Mouse (Mus musculus) gastrocnemius, adult 2 months (tissue): ENCODE data around the gene Lnx2. TPM values are rescaled to one million over a fixed set of nuclear protein-coding genes. Genes with fewer than 3 reads are reported as not detected.

Experiments
- DNase-seq: peaks from one replicate; pipeline ENCODE4 v3.0.0; 2022
- H3K27ac ChIP-seq: fragments of 200-600 bp; 2 replicates; pipeline ENCODE4 v1.8.1; 2022; ENCODE audit warnings: mild to moderate bottlenecking
- H3K4me3 ChIP-seq: fragments of 200-600 bp; 2 replicates; pipeline ENCODE4 v1.8.1; 2022; ENCODE audit warnings: mild to moderate bottlenecking, moderate library complexity
- CTCF ChIP-seq: fragments of 200-600 bp; IDR thresholded peaks from 2 replicates; pipeline ENCODE4 v1.8.1; 2022; ENCODE audit warnings: antibody characterized with exemption, mild to moderate bottlenecking, moderate library complexity
- intact Hi-C: fragments of 180-260 bp; cut with DNase I; formaldehyde crosslinking; loops from one replicate; pipeline ENCODE4 v1.15.1; 2025
- total RNA-seq, 2 experiments: library from RNA; stranded (reverse); gene quantifications; 2 replicates each; pipeline ENCODE4 v1.2.3; 2021

Gene Lnx2
- total RNA-seq, 2 experiments from 2014 or later, result 3.3 to 3.4 TPM

DNA sequence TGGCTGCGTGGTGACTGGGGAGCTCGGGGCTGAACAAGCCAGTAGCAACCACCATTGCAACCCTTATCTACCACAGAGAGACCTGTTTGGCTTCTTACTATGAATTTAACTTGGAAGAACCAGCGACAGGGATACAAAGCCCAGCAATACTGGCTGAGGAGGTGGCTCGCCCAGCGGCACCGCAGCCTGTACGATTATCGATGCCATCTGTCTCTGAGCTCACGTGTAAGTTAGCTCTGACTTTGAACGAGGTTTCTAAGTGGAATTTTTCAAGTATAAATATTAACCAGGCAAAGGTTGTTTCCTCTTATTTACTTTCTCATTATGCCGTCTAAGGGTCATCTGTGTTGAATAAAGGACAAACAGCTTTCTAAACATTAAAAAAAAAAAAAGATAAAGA lies 58.9 kb downstream of the Lnx2 start:
- no peak for TF ChIP-seq CTCF
- no peak overlapping the region for H3K4me3 ChIP-seq
- intact Hi-C loops, result no loop called here
- H3K27ac ChIP-seq, result no peak overlapping the region
- no peak for DNase-seq

DNA sequence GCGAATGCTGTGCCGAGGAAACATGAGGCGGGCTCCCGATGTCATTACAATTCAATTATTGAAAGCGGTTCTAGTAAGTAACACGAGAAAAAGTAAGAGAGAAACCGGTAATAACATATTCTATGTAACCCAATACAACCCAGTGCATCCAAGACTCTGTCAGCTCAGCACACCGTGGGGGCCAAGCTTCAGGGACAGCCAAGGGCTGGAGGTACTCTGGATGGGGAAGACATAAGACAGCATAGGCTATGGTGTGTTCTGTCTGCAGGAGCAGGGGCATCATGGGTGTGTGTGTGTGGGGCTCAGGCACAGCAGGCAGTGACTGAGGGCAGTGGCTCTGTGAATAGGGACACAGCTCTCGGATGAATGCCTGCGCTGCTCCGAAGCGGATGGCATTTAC lies 59.8 kb downstream of the Lnx2 start:
- Histone ChIP-seq H3K27ac (no peak overlapping the region), H3K4me3 (peak overlapping the region; percentile 15; the same call in 1 of the 2 replicates)
- intact Hi-C loops, result no loop called here
- TF ChIP-seq CTCF, result no peak
- DNase-seq, result no peak

GRCm38 (mm10) chr5:147015191-147015590 lies 61.2 kb downstream of the Lnx2 start:
- no peak for DNase-seq
- Histone ChIP-seq H3K27ac (no peak overlapping the region), H3K4me3 (no peak overlapping the region)
- TF ChIP-seq CTCF, result no peak
- intact Hi-C loops, result no loop called here

DNA sequence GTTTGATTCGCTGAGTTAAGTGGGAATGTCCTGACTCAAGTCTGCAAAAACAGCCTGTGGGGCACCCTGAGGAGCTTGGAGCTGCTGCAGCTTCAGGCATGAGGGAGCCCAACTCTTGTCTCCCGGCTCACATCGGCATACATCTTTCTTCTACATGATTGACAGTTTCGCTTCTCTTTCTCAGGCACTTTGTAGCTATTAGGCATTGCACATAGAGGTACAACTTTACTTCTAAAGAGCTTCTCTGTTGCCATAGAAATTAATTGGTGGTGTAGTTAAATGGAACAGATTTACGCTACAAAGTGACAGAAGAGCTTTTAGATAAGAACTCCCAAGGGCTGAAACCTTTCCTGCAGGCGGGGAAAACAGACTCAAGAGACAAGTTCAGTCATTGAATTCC lies 62.5 kb downstream of the Lnx2 start:
- no peak for TF ChIP-seq CTCF
- no peak for DNase-seq
- H3K4me3 ChIP-seq, result no peak overlapping the region
- intact Hi-C loops, result no loop called here
- no peak overlapping the region for H3K27ac ChIP-seq

DNA sequence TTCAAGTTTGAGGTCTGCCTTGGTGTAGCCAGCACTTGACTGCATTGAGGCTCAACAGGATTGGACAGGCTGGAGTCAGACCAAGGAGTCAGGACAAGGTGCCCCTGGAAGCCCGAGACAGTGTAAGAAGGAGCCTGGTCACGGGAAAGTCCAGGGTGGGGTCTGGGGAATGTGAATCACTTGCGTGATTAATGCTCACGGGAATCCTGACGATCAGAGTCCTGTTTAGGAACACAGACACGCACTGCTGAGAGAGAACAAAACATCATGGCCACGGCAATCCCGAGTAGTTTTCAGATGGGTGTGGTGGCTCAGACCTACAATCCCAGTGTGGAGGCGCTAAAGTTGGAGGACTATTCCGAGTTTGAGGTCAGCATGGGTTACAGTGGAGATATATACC lies 65.1 kb downstream of the Lnx2 start:
- DNase-seq, result no peak
- intact Hi-C loops, result no loop called here
- H3K27ac ChIP-seq, result no peak overlapping the region
- H3K4me3 ChIP-seq, result no peak overlapping the region
- TF ChIP-seq CTCF, result no peak

- intact Hi-C loops, result no loop called here
- peak; percentile 17; the same call in 1 of the 2 replicates for TF ChIP-seq CTCF
- H3K27ac ChIP-seq, result no peak overlapping the region
- no peak overlapping the region for H3K4me3 ChIP-seq
- DNase-seq, result no peak
Observed at GRCm38 (mm10) chr5:147003303-147003702, 73.1 kb downstream of the Lnx2 start.

DNA sequence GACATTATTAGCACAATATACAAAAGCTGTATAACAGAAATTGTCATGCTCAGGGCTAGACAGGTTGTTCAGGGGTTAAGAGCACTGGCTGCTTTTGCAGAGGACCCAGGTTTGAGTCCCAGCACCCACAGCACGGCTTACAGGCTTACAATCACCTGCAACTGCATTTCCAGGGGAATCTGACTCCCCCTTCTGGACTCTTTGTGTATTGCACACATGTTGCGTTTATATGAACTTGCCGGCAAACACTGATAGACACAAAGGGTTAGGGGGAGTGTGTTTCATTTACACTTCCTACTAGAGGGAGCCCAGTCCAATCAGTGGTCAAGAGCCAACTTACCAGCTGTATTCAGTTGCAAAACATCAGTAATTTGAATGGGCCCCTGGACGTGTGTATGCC lies 75.1 kb downstream of the Lnx2 start:
- H3K4me3 ChIP-seq, result no peak overlapping the region
- no peak overlapping the region for H3K27ac ChIP-seq
- peak; percentile 11; the same call in 1 of the 2 replicates for TF ChIP-seq CTCF
- no peak for DNase-seq
- intact Hi-C loops, result no loop called here

- intact Hi-C loops, result no loop called here
- Histone ChIP-seq H3K27ac (no peak overlapping the region), H3K4me3 (no peak overlapping the region)
- TF ChIP-seq CTCF, result peak; percentile 36; the same call in 1 of the 2 replicates
- no peak for DNase-seq
Observed at GRCm38 (mm10) chr5:146998802-146999201, 77.6 kb downstream of the Lnx2 start.

DNA sequence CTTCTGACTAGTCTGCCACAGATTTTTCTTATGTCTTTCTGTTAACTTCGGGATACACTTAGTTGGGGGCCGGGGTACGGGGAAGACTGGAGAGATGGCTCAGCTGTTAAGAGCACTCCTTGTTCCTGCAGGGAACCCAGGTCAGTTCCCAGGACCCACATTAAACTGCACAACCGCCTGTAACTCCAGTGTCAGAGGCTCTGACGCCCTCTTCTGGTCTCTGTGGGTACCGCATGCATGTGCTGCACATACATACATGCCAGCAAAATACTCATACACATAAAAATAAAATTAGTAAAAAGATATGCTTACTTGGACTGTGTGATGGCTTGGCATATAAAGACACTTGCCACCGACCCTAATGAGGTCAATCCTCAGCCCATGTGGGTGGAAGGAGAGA lies 79.6 kb downstream of the Lnx2 start:
- no peak for TF ChIP-seq CTCF
- no peak overlapping the region for H3K27ac ChIP-seq
- no peak overlapping the region for H3K4me3 ChIP-seq
- intact Hi-C loops, result no loop called here
- DNase-seq, result no peak

GRCm38 (mm10) chr5:146994973-146995372 lies 81.4 kb downstream of the Lnx2 start:
- intact Hi-C loops, result no loop called here
- DNase-seq, result no peak
- H3K27ac ChIP-seq, result no peak overlapping the region
- H3K4me3 ChIP-seq, result no peak overlapping the region
- TF ChIP-seq CTCF, result no peak

DNA sequence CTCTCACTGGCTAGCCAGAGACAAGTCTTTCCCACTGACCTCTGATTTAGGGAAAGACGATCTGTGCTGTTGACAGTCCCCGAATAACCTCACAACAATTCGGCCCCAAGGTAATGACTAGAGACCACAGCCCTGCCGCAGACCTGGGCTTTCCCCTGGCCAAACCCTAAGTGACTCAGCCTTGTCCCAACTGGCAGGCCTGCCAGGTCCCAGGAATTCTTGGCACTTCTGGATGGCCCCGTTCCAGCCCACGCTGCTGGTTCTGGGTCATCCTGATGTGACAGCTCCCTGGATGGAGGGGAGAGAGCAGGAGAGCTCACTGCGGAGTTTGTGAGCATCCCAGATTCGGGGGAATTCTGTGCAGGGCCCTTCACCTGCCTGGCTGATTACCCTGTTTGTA lies 82.9 kb downstream of the Lnx2 start:
- H3K4me3 ChIP-seq, result peak overlapping the region; percentile 13
- peak overlapping the region; percentile 38; the same call in 1 of the 2 replicates for H3K27ac ChIP-seq
- intact Hi-C loops, result no loop called here
- DNase-seq, result peak; percentile 75
- TF ChIP-seq CTCF, result no peak

DNA sequence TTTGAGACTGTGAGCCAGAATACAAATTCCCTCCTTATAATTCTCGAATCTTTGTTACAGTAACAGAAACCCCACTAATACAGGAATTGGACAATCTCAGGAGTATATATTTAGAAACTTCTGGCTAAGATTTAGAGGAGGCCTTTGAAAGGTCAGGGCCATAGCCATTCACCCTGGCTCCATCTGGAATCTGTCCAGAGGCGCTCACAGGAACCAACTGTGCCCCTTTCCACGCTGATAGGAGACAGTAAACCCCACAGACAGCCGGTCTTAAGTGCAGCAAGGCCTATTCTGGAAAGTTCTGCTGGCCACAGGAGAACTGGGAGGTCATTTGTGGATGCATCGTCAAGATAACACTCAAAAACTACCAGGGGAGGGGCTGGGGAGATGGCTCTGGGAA lies 87.3 kb downstream of the Lnx2 start:
- no peak for TF ChIP-seq CTCF
- Histone ChIP-seq H3K27ac (no peak overlapping the region), H3K4me3 (no peak overlapping the region)
- intact Hi-C loops, result no loop called here
- no peak for DNase-seq

DNA sequence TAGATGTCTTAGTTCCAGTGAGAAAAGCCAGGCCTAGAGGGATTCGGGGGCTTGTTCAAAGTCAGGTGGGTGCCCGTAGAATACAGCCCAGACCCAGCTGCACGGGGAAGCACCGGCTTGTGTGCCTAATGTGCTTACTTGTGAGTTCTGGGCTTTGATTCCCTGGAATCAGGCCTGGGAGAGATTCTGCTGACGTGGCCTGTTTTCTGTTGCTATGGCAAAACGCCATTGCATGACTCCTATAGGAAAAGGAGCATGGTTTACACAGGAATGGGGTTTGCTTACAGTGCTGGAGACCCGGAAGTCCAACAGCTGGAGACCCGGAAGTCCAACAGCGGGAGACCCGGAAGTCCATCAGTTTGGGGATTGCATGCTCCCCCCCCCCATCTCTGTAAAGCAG lies 88.8 kb downstream of the Lnx2 start:
- no peak for DNase-seq
- H3K27ac ChIP-seq, result no peak overlapping the region
- intact Hi-C loops, result no loop called here
- TF ChIP-seq CTCF, result no peak
- no peak overlapping the region for H3K4me3 ChIP-seq

DNA sequence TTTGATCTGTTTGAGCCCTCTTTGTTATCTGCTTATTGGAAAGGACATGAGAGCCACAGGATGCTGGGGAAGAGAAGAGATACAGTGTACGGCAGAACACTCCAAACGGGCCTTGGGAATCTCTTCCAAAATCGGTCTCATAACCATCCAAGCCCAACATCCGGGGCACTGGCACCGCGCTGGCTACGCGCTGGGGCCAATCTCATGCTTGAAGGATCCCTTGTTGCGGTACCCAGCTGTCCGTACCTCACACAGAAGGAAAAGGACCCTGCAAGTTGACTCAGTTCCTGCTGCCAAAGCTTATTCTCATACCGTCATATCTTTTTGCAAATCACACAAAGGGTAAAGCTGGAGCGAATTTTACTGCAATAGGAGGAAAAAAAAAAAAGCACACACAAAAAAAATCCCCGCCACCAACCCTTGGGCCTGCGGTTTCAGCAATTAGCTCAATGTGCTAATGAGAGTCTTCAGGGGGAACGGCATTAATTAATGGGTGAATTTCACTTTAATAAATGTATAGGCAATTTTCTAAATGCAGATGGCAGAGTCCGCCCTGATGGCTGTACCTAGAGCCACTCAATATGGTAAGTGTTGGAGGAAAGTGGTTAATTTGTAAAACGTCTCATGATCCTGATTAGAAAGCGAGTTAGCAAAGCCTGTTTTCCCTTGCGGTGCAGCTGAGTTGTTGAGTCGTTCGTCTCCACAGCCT lies 90.5 kb downstream of the Lnx2 start:
- Histone ChIP-seq H3K27ac (no peak overlapping the region), H3K4me3 (no peak overlapping the region)
- intact Hi-C loops, result no loop called here
- no peak for DNase-seq
- no peak for TF ChIP-seq CTCF
